Mouse (Mus musculus) hindbrain, embryonic 15.5 days (tissue): ENCODE data around the gene Hapln2. TPM values are rescaled to one million over a fixed set of nuclear protein-coding genes. Genes with fewer than 3 reads are reported as not detected.

Experiments
- ATAC-seq: fragments of 200-750 bp; cut with Nextera tagmentation; 2 replicates; pipeline ENCODE4 v1.8.0; 2017; ENCODE audit warnings: low read depth, moderate number of reproducible peaks, moderate TSS enrichment; ENCODE audit not compliant: low FRiP score
- H3K27ac ChIP-seq: fragments of 300-500 bp; sonication (generic); replicated peaks from 2 replicates; pipeline ENCODE4 v1.5.1; 2015; ENCODE audit warnings: mild to moderate bottlenecking, inconsistent platforms
- H3K27me3 ChIP-seq: fragments of 300-500 bp; sonication (generic); 2 replicates; pipeline ENCODE4 v1.6.1; 2015; ENCODE audit warnings: control low read depth, inconsistent platforms
- H3K36me3 ChIP-seq: fragments of 300-500 bp; sonication (generic); 2 replicates; pipeline ENCODE4 v1.6.1; 2015; ENCODE audit warnings: control low read depth, inconsistent platforms
- H3K4me1 ChIP-seq: fragments of 300-500 bp; sonication (generic); replicated peaks from 2 replicates; pipeline ENCODE4 v1.6.1; 2015; ENCODE audit warnings: control low read depth, inconsistent platforms
- H3K4me2 ChIP-seq: fragments of 300-500 bp; sonication (generic); 2 replicates; pipeline ENCODE4 v1.6.1; 2015; ENCODE audit warnings: moderate library complexity, mild to moderate bottlenecking, inconsistent platforms
- H3K4me3 ChIP-seq: fragments of 300-500 bp; sonication (generic); 2 replicates; pipeline ENCODE4 v1.5.1; 2015; ENCODE audit warnings: mild to moderate bottlenecking, inconsistent platforms
- H3K9ac ChIP-seq: fragments of 300-500 bp; sonication (generic); 2 replicates; pipeline ENCODE4 v1.6.1; 2015; ENCODE audit warnings: inconsistent platforms
- H3K9me3 ChIP-seq: fragments of 300-500 bp; sonication (generic); 2 replicates; pipeline ENCODE4 v1.6.1; 2016; ENCODE audit warnings: control low read depth, inconsistent platforms
- WGBS: fragments of 180-500 bp; shearing (Covaris S2); methylation state at CpG from one replicate; pipeline ENCODE4 v1.1.7; 2015; 5-methylcytosine and 5-hydroxymethylcytosine counted together
- polyA plus RNA-seq: library from polyadenylated mRNA; unstranded; fragments of >200 nt; fragmentation: Nextera tagmentation; extraction: Ambion mirVana; gene quantifications from 2 replicates; pipeline ENCODE4 v1.2.1, GENCODE M21; 2015

The Hapln2 gene
- polyA plus RNA-seq, 1 experiment from 2014 or later = 0.95 TPM

- Histone ChIP-seq H3K27ac (no peak overlapping the region), H3K4me3 (no peak overlapping the region), H3K9me3 (no peaks in the 10 kb centered on the region), H3K4me1 (no peaks in the 10 kb centered on the region), H3K27me3 (peaks cover 24% of the 10 kb centered on the region), H3K4me2 (no peak overlapping the region), H3K9ac (no peak overlapping the region), H3K36me3 (no peaks in the 10 kb centered on the region)
- ATAC-seq = no peak
- 74% methylated on average over 5 of the region's 5 CpGs for WGBS
Observed at GRCm38 (mm10) chr3:88033506-88033905, 6.1 kb upstream of the Hapln2 start.

- H3K4me2 ChIP-seq = no peak overlapping the region
- H3K36me3 ChIP-seq = no peaks in the 10 kb centered on the region
- WGBS = 25% methylated on average over 19 of the region's 19 CpGs
- H3K27ac ChIP-seq = no peak overlapping the region
- ATAC-seq = no peak
- H3K27me3 ChIP-seq = peaks cover 31% of the 10 kb centered on the region
- no peaks in the 10 kb centered on the region for H3K4me1 ChIP-seq
- H3K9me3 ChIP-seq = no peaks in the 10 kb centered on the region
- no peak overlapping the region for H3K9ac ChIP-seq
- no peak overlapping the region for H3K4me3 ChIP-seq
Observed at GRCm38 (mm10) chr3:88030608-88031395, 3.4 kb upstream of the Hapln2 start.

GRCm38 (mm10) chr3:88026823-88027222, 560 bp downstream of the Hapln2 start:
- no peak overlapping the region for H3K4me3 ChIP-seq
- no peak for ATAC-seq
- H3K4me1 ChIP-seq = peaks cover 21% of the 10 kb centered on the region
- no peak overlapping the region for H3K4me2 ChIP-seq
- 71% methylated on average over 7 of the region's 7 CpGs for WGBS
- H3K9ac ChIP-seq = no peak overlapping the region
- peaks cover 60% of the 10 kb centered on the region for H3K27me3 ChIP-seq
- no peak overlapping the region for H3K27ac ChIP-seq
- H3K36me3 ChIP-seq = no peaks in the 10 kb centered on the region
- H3K9me3 ChIP-seq = no peaks in the 10 kb centered on the region

GRCm38 (mm10) chr3:88023192-88024074, 4.0 kb downstream of the Hapln2 start:
- Histone ChIP-seq H3K4me3 (peak overlapping the region; percentile 53), H3K9me3 (no peaks in the 10 kb centered on the region), H3K4me1 (peaks cover 21% of the 10 kb centered on the region), H3K9ac (peak overlapping the region; percentile 39), H3K27ac (no peak overlapping the region), H3K36me3 (no peaks in the 10 kb centered on the region), H3K4me2 (peak overlapping the region; percentile 89), H3K27me3 (peaks cover 67% of the 10 kb centered on the region)
- peak; percentile 76 for ATAC-seq
- WGBS = under 1% methylated on average over 79 of the region's 81 CpGs

GRCm38 (mm10) chr3:88022322-88023191, 4.8 kb downstream of the Hapln2 start:
- no peaks in the 10 kb centered on the region for H3K9me3 ChIP-seq
- H3K4me3 ChIP-seq = peak overlapping the region; percentile 53
- peak overlapping the region; percentile 89 for H3K4me2 ChIP-seq
- H3K4me1 ChIP-seq = peaks cover 21% of the 10 kb centered on the region
- H3K9ac ChIP-seq = peak overlapping the region; percentile 39
- H3K27me3 ChIP-seq = peaks cover 70% of the 10 kb centered on the region
- peak; percentile 90 for ATAC-seq
- H3K27ac ChIP-seq = no peak overlapping the region
- WGBS = under 1% methylated on average over 65 of the region's 66 CpGs
- no peaks in the 10 kb centered on the region for H3K36me3 ChIP-seq

- no peak for ATAC-seq
- no peaks in the 10 kb centered on the region for H3K27me3 ChIP-seq
- no peaks in the 10 kb centered on the region for H3K4me1 ChIP-seq
- no peak overlapping the region for H3K27ac ChIP-seq
- H3K9ac ChIP-seq = no peak overlapping the region
- H3K4me2 ChIP-seq = no peak overlapping the region
- no peaks in the 10 kb centered on the region for H3K9me3 ChIP-seq
- no peaks in the 10 kb centered on the region for H3K36me3 ChIP-seq
- H3K4me3 ChIP-seq = no peak overlapping the region
- 14% methylated on average over 6 of the region's 6 CpGs for WGBS
Observed at GRCm38 (mm10) chr3:88010634-88011265, 16.6 kb downstream of the Hapln2 start.

GRCm38 (mm10) chr3:88005822-88006786, 21.3 kb downstream of the Hapln2 start:
- peaks cover 18% of the 10 kb centered on the region for H3K4me1 ChIP-seq
- no peak overlapping the region for H3K4me3 ChIP-seq
- H3K36me3 ChIP-seq = no peaks in the 10 kb centered on the region
- 84% methylated on average over 18 of the region's 18 CpGs for WGBS
- no peaks in the 10 kb centered on the region for H3K9me3 ChIP-seq
- no peak overlapping the region for H3K9ac ChIP-seq
- H3K27me3 ChIP-seq = peaks cover 30% of the 10 kb centered on the region
- H3K4me2 ChIP-seq = no peak overlapping the region
- no peak overlapping the region for H3K27ac ChIP-seq
- no peak for ATAC-seq

GRCm38 (mm10) chr3:88002291-88002976, 24.9 kb downstream of the Hapln2 start:
- 0 out of 2 replicates have a peak overlapping the region, but pooled peaks have one; percentile 14 for H3K4me3 ChIP-seq
- H3K9ac ChIP-seq = no peak overlapping the region
- 7% methylated on average over 17 of the region's 17 CpGs for WGBS
- peak overlapping the region; percentile 26 for H3K4me2 ChIP-seq
- no peaks in the 10 kb centered on the region for H3K9me3 ChIP-seq
- H3K4me1 ChIP-seq = peaks cover 40% of the 10 kb centered on the region
- H3K27ac ChIP-seq = peak overlapping the region; percentile 58
- peak; percentile 64 for ATAC-seq
- H3K36me3 ChIP-seq = no peaks in the 10 kb centered on the region
- peaks cover 67% of the 10 kb centered on the region for H3K27me3 ChIP-seq

GRCm38 (mm10) chr3:88000816-88001595, 26.4 kb downstream of the Hapln2 start:
- H3K9me3 ChIP-seq = no peaks in the 10 kb centered on the region
- H3K4me2 ChIP-seq = peak overlapping the region; percentile 97
- H3K9ac ChIP-seq = peak overlapping the region; percentile 44; the same call in 1 of the 2 replicates
- 17% methylated on average over 11 of the region's 11 CpGs for WGBS
- no peak for ATAC-seq
- no peaks in the 10 kb centered on the region for H3K36me3 ChIP-seq
- peaks cover 55% of the 10 kb centered on the region for H3K4me1 ChIP-seq
- peak overlapping the region; percentile 45 for H3K4me3 ChIP-seq
- H3K27ac ChIP-seq = peak overlapping the region; percentile 75
- H3K27me3 ChIP-seq = peaks cover 80% of the 10 kb centered on the region
